Mouse (Mus musculus): ENCODE data around the gene Asxl1.
A peak's percentile ranks its signal among the peaks of the same experiment; 100 is the strongest.

The Asxl1 gene

DNA sequence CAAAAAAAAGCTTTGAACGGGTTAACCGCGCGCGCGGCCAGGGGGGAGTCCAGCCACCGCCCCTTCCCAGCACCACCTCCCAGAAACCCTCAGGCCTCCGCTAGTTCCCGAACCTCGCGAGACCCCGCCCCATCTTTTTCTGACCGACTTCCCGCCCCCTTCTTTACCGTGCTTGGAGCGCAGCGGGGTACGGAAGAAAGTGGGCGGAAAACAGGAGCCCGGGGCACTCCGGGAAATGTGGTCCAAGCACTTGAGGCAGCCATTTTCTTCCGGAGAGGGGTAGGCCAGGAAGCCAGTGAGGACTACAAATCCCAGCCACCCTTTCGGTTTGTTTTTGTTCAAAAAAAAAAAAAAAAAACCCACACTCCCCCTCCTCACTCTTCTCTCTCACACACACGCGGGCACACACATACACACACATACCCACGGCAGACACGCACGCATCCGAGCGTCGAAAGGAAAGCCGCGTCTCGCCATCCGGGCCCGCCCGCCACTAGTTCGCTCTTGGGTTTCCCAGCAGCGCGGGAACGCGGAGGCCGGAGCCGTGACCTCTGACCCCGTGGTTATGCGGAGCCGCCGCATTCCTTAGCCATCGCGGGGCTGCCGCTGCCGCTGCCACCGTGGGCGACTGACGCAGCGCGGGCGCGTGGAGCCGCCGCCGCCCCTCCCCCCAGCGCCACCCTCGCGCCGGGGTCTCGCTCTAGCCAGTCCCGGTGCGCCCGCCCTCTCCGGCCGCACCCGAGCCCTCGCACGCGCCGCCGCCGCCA lies at the start of gene Asxl1:
TSS of gene Asxl1 (plus strand) at position 376 of the 767 bp plus-strand sequence.
- peak; percentile 98 for DNase-seq (ENCODE audit: low read depth, low spot score)

DNA sequence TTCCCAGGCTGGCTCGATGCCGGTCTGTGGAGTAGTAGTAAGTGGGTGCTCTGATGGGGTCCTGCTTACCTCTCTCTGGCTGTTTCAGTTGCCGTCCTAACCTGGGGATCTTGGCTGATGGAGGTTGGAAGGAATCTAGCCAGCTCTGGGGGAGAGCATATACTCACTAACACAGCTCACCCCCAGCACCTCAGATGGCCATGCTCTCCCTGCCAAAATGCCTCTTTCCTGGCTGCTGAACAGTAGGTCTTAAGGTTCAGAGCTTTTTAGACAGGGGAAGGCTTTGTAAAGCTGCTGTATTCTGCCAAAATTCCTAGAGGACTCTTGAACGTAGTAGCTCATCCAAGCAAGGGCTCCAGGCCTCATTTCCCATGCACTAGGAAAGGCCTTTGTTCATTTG lies 47.9 kb upstream of the Asxl1 start:
- DNase-seq (ENCODE audit: low read depth, low spot score) = no peak

DNA sequence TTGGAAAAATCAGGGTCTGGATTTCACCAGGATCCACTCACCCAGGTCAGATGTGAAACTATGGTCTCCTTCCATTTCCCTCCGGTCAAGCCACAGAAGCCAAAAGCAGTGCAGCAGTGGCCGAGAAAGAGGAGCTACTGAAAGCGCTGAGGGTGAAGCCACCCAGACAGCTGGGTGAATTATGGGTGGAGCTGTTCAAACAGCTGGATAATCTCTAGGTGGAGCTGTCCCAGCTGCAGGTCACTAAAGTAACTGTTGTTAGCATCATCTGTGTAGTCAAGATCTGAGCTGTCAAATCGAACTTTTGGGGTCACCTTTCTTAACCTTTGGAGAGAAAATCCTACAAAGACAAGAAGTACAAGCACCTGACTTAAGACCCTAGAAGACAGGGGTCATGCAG lies 47.2 kb upstream of the Asxl1 start:
- no peak for DNase-seq (ENCODE audit: low read depth, low spot score)

DNA sequence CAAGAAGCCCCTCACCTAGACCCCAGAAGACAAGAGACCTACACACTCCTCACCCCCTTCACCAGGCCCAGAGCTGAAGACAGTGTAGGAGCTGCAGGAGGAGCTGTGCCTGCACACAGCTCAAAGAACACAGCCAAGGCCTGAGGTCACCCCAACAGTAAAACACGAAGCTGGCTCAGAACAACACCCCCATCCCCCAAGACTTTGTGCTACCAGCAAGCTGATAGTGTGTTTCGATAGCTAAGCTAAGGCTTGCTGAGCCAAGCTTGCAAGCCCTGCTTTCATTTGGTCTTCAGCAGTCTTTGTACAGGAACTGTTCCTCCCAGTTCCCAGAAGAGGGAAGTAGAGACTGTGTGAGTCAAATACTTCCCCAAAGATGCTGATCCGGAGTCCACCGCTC lies 46.8 kb upstream of the Asxl1 start:
- peak; percentile 18 for DNase-seq (ENCODE audit: low read depth, low spot score)

DNA sequence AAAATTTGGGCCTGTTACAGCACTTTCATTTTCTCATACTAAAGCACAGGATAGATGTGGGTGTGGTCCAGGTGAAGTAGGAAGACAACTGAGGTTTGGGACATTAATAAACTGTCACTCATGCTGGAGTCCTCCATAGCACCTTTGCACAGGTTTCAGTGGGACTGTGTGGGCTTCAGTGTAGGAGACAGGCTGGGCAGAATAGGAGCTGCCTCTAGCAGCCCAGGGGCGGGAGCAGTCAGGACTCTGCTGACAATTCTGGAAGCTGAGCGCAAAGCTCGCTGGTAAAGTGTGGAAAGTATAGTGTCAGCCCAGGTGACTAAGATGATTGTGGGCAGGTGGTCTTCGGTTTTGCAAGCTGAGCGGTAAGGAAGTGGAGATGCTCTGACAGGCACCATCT lies 44.5 kb upstream of the Asxl1 start:
- no peak for DNase-seq (ENCODE audit: low read depth, low spot score)

DNA sequence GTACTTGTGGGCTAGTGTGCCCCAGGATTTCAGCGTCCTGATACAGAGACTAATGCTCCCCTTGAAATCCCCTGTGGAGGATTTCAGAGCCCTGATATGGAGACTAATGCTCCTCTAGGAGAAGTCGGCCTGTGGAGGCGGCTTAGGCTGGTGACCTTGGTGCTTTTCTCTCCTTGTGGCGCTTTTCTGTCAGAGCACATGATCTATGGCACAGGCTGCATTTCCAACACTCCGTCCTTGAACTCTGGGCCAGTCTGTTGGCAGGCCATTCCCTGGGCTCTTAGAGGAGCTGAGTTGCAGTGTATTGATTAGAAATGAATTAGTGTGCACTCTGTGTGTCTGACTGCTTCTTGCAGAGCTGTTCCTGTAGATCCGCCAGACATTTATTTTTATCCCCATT lies 40.4 kb upstream of the Asxl1 start:
- DNase-seq (ENCODE audit: low read depth, low spot score) = no peak

DNA sequence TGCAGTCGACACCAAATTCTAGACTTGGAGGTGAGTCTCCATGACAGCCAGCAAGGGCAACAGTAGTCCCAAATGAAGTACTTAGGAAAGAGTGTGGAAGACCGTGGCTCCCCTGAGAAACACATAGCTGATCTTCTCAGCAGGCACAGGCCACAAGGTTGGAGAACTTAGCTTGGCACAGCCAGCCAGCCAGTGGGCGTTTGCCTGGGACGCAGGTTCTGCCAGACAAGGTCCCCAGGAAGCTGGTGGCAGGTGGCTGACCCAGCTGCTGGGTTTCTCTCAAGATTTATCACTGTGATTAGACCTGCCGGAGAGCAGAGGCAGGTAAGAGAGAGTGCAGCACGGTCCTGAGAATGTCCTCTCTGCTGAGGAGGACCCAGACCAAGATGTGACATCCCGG lies 37.0 kb upstream of the Asxl1 start:
- DNase-seq (ENCODE audit: low read depth, low spot score) = no peak

DNA sequence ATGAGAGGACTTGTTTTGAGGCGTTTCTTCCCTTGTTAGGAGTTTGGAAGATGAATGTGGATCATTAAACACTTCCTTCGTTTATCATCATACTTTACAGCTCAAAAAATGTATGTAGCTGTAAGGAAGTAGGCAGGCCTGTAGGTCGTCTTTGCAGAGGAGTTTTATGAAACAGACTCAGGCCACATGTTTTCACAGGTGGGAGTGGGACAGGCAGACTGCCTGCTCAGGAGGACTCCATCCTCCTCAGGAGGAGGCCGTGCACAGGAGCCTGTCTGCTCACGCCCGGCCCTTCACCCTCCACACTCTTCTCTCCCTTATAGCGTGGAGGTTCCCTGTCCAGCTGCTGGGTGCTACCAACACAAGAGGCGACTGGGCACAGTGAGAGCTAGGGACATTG lies 36.5 kb upstream of the Asxl1 start:
- DNase-seq (ENCODE audit: low read depth, low spot score) = no peak

DNA sequence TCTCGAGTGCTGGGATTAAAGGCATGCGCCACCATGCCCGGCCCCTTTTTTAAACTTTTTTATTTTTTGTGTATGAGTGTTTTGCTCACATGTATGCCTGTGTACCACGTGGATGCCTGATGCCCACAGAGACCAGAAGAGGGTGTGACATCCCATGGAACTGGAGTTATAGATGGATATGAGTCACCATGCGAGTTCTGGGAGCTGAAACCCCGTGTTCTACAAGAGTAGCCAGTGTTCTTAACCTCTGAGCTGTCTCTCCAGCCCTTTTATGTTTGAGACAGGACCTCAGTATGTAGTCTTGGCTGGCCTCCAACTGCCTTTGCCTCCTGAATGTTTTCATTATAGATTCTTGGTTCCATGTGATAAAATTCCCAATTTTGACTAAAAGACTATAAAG lies 35.4 kb upstream of the Asxl1 start:
- no peak for DNase-seq (ENCODE audit: low read depth, low spot score)

DNA sequence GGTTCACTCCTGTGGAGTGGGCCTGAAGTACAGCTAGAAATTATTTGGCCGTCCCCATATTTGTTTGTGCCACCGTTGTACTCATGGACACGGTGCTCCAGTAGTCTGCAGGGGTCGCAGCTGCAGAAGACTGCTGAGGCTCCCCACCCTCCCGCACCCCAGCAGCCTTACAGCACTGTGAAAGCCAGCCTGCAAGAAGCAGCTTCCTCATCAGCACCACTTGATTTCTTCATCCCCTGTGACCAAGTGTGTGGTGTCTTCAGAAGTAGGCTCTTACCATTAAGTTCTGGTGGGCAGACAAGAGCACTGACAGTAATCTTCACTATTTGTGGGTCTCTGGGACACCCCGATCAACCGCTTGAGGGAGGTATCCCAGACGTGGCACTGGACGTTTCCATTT lies 32.7 kb upstream of the Asxl1 start:
- no peak for DNase-seq (ENCODE audit: low read depth, low spot score)

DNA sequence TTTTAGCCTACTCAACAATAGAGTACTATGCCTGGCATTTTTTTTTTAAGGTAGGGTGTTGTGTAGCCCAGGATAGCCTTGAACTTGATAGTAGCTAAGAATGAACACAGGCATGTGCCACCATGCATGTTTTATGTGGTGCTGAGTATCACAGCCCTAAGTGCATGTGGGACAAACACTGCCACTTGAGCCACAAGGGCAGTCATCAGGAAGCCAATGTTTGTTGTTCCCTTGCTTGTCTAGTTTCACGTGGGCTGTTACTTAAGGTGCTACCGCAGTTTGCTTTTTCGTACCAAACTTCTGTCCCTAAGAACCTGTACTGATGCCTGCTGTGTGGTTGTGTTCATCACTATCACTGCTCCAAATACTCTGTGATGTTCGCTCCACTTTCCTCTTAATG lies 27.2 kb upstream of the Asxl1 start:
- no peak for DNase-seq (ENCODE audit: low read depth, low spot score)

DNA sequence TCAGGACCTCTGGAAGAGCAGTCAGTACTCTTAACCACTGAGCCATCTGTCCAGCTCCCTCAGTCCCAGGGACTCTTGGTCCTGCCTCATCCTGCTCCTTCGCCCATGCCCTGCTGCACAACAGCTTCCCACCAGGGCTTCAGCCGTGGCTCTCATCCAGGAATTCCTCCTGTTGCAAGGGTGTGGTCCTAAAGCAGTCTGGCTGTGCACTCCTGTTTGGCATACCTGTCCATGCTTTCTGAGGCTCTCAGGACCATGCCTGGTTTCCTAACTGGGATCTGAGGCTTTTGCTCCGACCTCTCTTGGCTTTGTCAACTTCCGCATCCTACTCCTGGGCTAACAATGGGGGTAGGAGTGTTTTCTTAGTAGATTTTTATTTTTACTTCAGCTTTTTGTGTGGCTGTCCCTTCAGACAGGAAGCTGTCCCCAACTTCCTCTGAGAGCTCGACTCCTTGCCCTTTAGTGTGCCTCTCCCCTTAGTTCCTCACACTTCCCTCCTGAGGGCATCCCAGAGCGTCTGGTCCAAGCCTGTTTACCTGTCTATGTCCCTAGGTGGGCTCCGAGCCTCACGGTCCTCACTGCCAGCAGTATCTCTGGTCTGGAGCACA lies 26.5 kb upstream of the Asxl1 start:
- DNase-seq (ENCODE audit: low read depth, low spot score) = no peak

DNA sequence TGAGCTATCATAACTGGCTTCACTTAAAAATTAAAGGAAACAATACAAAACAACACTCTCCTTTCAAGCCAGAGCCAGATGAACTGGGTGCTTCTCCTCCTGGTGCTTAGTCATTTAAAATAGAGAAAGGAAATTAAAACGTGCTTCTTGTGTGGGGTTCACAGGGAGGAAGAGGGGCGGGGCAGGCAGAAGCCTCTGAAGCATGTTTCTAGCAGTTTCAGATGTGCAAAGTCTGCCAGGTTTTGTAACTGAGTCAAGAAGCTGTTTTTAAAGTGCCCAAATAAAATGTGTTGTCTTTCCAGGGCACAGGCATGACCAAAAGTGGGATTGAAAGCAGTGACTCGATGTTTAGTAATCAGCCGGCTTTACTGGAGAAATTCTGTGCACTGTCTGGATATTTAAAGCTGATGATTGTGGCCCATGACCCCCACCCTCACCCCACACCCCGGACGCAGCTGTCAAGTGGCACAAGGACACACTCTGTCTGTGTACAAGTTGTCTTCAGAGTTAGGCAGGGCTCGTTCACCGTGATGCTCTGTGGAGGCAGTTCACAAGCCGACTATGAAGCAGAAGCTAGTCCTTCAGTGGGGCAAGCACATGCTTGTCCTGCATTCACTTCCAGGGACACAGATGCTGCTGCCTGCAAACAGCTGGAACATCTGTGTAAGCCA lies 19.8 kb upstream of the Asxl1 start:
- peak; percentile 36 for DNase-seq (ENCODE audit: low read depth, low spot score)

DNA sequence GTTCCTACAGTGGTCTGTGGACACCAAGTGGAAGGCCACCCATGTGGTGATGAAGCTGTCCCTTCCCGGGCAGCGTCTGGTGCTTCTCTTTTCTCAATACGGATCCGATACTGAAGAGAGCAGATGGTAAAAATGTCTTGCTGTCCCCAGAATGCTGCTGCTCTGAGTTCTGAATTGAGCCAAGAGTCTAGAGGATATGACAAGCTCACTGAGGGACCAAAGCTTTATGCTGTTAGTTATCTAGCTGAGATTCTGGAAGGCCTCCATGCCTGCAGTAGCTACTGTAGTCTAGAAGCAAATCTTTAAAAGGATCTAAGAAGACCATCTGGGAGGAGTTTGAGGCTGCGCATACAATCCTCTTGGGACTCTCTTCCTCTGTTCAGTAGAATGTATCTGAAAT lies 13.4 kb upstream of the Asxl1 start:
- DNase-seq (ENCODE audit: low read depth, low spot score) = no peak

DNA sequence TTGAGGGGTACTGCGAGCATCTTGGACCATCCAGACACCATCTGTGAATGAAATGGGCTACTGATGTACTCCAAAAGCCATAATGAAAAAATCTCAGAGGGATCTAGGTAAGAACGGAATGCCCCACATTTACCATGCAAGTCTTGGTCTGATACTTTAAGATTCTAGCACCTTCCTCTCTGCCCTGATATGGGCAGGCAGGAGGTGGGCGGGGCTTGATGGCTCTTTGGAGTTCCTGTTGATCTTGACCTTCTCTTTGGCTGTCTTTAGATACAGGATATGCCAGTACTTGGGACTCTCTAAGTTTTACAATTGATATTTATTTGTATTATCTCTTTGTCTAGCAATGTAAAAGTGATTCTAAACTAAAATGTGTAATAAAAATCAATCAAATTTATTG lies 12.6 kb upstream of the Asxl1 start:
- peak; percentile 53 for DNase-seq (ENCODE audit: low read depth, low spot score)

DNA sequence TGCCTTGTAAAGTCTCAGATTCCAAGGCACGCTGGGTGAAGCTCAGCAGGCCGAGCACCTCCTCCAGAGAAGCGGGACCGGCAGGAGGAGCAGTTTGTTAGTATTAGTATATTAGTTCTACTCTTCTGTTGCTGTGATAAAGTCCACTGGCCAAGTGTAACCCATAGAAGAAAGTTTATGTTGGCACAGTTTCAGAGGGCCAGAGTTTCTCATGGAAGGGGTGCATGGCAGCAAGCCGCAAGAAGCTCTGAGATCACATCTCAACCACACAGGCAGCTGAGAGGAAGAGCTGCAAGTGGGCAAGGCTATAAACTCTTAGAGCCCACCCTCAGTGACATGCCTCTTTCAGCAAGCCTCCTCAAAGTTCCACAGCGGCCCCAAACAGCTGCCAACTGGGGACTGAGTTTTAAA lies 11.8 kb upstream of the Asxl1 start:
- no peak for DNase-seq (ENCODE audit: low read depth, low spot score)

DNA sequence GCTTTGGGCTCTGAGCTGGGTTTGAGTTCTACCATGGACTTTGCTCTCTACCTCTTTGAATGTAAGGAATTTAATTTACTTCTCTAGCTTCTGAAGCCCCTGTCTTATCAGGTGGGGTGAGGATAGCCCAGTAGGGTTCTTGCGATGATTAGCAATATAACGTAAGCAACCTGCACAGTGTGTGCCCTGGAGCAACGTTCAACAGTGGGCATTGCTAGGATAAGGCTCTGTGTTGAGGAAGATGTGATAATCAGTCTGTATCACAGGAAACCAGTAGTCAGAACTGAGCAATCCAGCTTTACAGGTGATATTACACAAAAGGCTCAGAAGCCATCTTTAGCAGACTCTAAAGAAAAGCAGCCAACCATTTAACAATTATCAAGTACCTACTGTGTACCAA lies 11.3 kb upstream of the Asxl1 start:
- DNase-seq (ENCODE audit: low read depth, low spot score) = no peak

DNA sequence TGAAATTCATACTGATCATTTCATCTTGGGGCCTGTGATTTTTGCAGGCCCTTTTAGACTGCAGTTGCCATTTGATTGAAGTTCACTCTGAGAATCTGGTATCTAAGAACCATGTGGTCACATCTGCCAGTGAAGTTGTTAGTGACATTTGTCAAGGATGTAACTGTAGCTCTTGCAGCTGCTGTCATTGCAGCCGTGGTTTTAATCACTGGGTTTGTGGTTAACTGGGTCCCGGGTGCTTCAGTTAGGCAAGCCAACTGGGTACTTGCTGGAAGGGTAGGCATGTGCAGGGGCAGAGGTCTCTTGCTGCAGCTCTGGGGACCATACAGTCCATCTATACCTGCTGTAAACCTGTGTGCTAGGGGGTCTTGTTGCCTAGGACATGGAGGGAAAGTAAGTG lies 9.5 kb upstream of the Asxl1 start:
- DNase-seq (ENCODE audit: low read depth, low spot score) = peak; percentile 81

DNA sequence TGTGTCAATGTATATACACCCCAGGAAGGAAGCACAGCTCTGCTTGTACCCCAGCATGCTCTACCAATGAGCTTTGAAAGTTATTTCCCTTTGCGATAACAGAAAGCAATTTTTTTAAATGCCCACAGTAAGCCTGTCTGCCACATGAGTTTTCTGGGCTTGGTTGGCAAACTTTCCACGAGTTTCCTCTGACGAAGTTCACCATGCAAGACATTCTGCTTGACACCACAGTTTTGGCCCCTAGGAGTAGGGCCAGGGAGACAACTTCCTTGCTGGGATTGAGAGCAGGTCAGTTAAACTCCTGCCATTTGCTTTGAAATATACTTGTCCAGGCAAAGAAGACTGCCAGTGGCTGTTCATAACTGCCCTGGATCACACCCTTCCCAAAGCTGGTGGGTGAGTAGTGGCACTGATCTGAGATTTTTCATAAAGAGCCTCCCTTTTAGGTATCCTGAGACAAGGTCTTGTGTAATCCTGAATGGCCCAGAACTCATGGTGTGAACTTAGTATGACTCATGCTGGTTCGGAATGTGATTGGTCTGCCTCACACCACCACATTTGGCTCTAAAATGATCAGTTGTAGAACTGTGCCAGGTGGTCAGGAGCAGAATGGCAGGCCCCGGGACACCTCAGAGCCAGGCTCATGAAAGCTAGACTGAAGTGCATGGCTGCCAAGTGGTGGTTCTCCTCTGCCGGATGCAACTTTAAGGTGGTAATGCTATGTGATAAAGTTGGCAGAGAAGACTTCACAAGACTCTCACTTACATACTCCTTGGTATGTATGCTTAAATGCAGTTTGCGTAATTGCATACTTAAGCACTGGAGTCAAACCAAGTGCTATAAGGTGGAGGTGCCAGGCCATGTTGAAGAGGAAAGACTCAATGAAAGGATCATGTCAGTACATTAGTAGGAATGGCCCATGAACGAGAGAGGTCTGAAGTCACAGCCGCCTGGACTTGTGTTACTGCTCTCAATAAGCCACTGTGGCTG lies 7.0 kb upstream of the Asxl1 start:
- DNase-seq (ENCODE audit: low read depth, low spot score) = peak; percentile 43

DNA sequence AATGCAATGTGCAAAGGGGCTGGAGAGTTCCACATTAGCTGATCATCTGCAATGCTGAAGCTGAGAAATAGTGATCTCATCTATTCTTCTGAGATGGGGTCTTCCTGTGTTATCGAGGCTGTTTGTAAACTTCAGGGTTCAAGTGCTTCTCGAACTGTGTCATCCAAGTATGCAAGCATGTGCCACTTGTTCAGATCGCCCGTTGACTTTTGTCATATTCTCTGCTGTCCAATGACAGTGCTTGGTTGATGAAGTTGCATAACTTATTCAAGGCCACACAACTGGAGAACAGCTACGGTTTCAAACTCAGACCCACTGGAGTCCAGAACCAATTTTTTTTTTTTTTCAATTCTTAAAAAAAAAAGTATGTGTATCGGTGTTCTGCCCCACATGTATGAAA lies 3.5 kb upstream of the Asxl1 start:
- DNase-seq (ENCODE audit: low read depth, low spot score) = no peak

DNA sequence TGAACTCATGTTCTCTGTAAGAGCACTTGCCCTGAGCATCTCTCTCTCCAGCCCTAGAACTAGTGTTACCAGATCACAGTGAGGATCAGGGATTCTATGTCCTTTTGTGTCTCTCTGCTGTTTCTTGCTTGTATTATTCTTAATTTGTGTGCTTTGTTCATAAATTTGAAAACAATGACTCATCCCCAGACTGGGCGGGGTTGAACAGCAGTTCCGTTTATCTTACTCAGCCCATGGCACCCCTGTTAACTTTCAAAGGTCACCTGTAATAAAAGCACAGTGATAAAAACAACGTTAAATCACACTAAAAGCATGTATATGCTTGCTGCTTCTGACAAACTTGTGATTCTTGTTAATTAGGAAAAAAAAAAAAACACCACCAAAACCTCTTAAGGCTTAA lies 3.0 kb upstream of the Asxl1 start:
- DNase-seq (ENCODE audit: low read depth, low spot score) = peak; percentile 56

DNA sequence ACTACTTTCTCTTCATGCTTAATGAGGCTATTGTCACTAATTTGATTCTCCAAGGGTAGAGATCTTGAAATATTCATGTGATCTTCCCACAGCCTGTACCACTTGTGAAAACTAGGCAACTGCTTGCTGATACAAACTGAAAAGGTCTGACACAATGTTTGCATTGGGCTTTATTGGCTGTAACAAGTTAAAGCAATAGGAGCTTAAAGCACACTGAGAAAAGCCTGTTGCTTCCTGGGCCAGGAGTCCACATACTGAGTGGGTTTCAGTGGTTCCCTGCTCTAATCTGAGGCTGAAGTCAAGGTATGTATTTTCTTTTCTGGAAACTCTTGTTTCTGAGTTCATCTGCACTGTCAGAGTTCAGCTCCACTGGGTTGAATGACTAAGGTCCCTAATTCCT lies 2.4 kb upstream of the Asxl1 start:
- DNase-seq (ENCODE audit: low read depth, low spot score) = no peak

Data from CD4-positive helper T cell, adult 2 months (primary cell).